Mouse (Mus musculus): ENCODE measurements at regions not wholly inside any gene's neighbourhood (a gene's known extent, or its start where the extent isn't known, plus 50 kb on each side); places are given as distances from the start of the nearest gene placed in this dataset.

- DNase-seq (ENCODE audit: low read depth, low spot score) = no peak
These were observed 134.3 kb downstream of the Moxd1 start for GRCm38 (mm10) chr10:24357636-24358035.

GRCm38 (mm10) chr10:24361424-24361823 is 138.1 kb downstream of the Moxd1 start:
- no peak for DNase-seq (ENCODE audit: low read depth, low spot score)

GRCm38 (mm10) chr10:24365369-24365768 is 142.1 kb downstream of the Moxd1 start:
- no peak for DNase-seq (ENCODE audit: low read depth, low spot score)

- no peak for DNase-seq (ENCODE audit: low read depth, low spot score)
These were observed 143.7 kb downstream of the Moxd1 start for GRCm38 (mm10) chr10:24367010-24367409.

GRCm38 (mm10) chr10:24373957-24374356 is 150.6 kb downstream of the Moxd1 start:
- DNase-seq (ENCODE audit: low read depth, low spot score) = no peak

- no peak for DNase-seq (ENCODE audit: low read depth, low spot score)
These were observed 156.0 kb downstream of the Moxd1 start for GRCm38 (mm10) chr10:24379291-24379690.

GRCm38 (mm10) chr10:24380478-24381273 is 157.4 kb downstream of the Moxd1 start:
- no peak for DNase-seq (ENCODE audit: low read depth, low spot score)

GRCm38 (mm10) chr10:24381917-24382316 is 158.6 kb downstream of the Moxd1 start:
- DNase-seq (ENCODE audit: low read depth, low spot score) = peak; percentile 43

- DNase-seq (ENCODE audit: low read depth, low spot score) = no peak
These were observed 160.7 kb downstream of the Moxd1 start for GRCm38 (mm10) chr10:24384061-24384460.

GRCm38 (mm10) chr10:24388229-24388628 is 164.9 kb downstream of the Moxd1 start:
- no peak for DNase-seq (ENCODE audit: low read depth, low spot score)

GRCm38 (mm10) chr10:24391039-24391438 is 167.7 kb downstream of the Moxd1 start:
- DNase-seq (ENCODE audit: low read depth, low spot score) = no peak

GRCm38 (mm10) chr10:24392066-24392465 is 168.7 kb downstream of the Moxd1 start:
- no peak for DNase-seq (ENCODE audit: low read depth, low spot score)

GRCm38 (mm10) chr10:24395999-24396784 is 172.9 kb downstream of the Moxd1 start:
- DNase-seq (ENCODE audit: low read depth, low spot score) = peak; percentile 54

GRCm38 (mm10) chr10:24397125-24397524 is 173.8 kb downstream of the Moxd1 start:
- DNase-seq (ENCODE audit: low read depth, low spot score) = no peak

GRCm38 (mm10) chr10:24404851-24405250 is 181.5 kb downstream of the Moxd1 start:
- DNase-seq (ENCODE audit: low read depth, low spot score) = peak; percentile 18

GRCm38 (mm10) chr10:24406953-24407352 is 183.6 kb downstream of the Moxd1 start:
- no peak for DNase-seq (ENCODE audit: low read depth, low spot score)

- no peak for DNase-seq (ENCODE audit: low read depth, low spot score)
These were observed 184.3 kb downstream of the Moxd1 start for GRCm38 (mm10) chr10:24407411-24408227.

GRCm38 (mm10) chr10:24409976-24410375 is 185.3 kb upstream of the Ccn2 start:
- peak; percentile 42 for DNase-seq (ENCODE audit: low read depth, low spot score)

- peak; percentile 17 for DNase-seq (ENCODE audit: low read depth, low spot score)
These were observed 184.4 kb upstream of the Ccn2 start for GRCm38 (mm10) chr10:24410885-24411284.

GRCm38 (mm10) chr10:24422498-24423160 is 172.6 kb upstream of the Ccn2 start:
- no peak for DNase-seq (ENCODE audit: low read depth, low spot score)

- DNase-seq (ENCODE audit: low read depth, low spot score) = peak; percentile 17
These were observed 161.4 kb upstream of the Ccn2 start for GRCm38 (mm10) chr10:24433737-24434367.
